Mouse (Mus musculus) lung, postnatal 10 days (tissue): ENCODE results near the gene Olfr1000.
"Not testable (repeated sequence)": the region's sequence is repeated elsewhere in the genome, so short reads cannot be mapped to it uniquely, and the experiment has no call there.

Source experiments
- DNase-seq: peaks from one replicate; pipeline ENCODE4 v3.0.0; 2021

Olfr1000 gene

GRCm38 (mm10) chr2:85611803-85612202 lies at the start of gene Olfr1000:
Olfr1000 (minus strand) TSS chr2:85611903.
- DNase-seq, result no peak

- DNase-seq, result no peak
Observed at GRCm38 (mm10) chr2:85650604-85651003, 38.9 kb upstream of the Olfr1000 start, which contains the start of gene Olfr1002. Olfr1002 (minus strand) TSS chr2:85650704.

GRCm38 (mm10) chr2:85588648-85589047 lies 23.1 kb downstream of the Olfr1000 start, which contains the start of gene Olfr998:
Olfr998 (plus strand) TSS chr2:85588948.
- not testable (repeated sequence) for DNase-seq

- no peak for DNase-seq
Observed at GRCm38 (mm10) chr2:85578915-85579314, 32.8 kb downstream of the Olfr1000 start, which contains the start of gene Olfr996. Olfr996 (plus strand) TSS chr2:85579215.

- DNase-seq, result peak; percentile 24
Observed at GRCm38 (mm10) chr2:85561187-85561586, 50.5 kb downstream of the Olfr1000 start.

- DNase-seq, result no peak
Observed at GRCm38 (mm10) chr2:85560226-85560625, 51.5 kb downstream of the Olfr1000 start.
